Mouse (Mus musculus) left cerebral cortex, postnatal 25 days (tissue): ENCODE data around the gene Zfp750. TPM values are rescaled to one million over a fixed set of nuclear protein-coding genes. Genes with fewer than 3 reads are reported as not detected.

Experiments
- DNase-seq, 2 experiments: peaks; one replicate each; pipeline ENCODE4 v3.0.0; 2022; ENCODE audit warnings: low spot score in 2 of 2, mixed read lengths in 1 of 2
- intact Hi-C: fragments of 180-260 bp; cut with DNase I; formaldehyde crosslinking; loops from one replicate; pipeline ENCODE4 v1.15.1; 2025
- total RNA-seq, 2 experiments: library from RNA; stranded (reverse); gene quantifications; 2 replicates each; pipeline ENCODE4 v1.2.3; 2021

Gene Zfp750
- total RNA-seq, 2 experiments from 2014 or later = 0.14 TPM; not detected in 1

- intact Hi-C loops = no loop called here
- no peak for DNase-seq
These were observed 33.3 kb downstream of the Zfp750 start for GRCm38 (mm10) chr11:121485882-121486281.

- intact Hi-C loops = no loop called here
- DNase-seq = no peak
These were observed 38.0 kb downstream of the Zfp750 start for GRCm38 (mm10) chr11:121481129-121481528.

- no peak for DNase-seq
- intact Hi-C loops = loop anchor here (5.0 to 10.0 kb wide), 2 partner anchors 125 to 268 kb away; no protein-coding TSS in a partner anchor
These were observed 39.5 kb downstream of the Zfp750 start for GRCm38 (mm10) chr11:121479476-121480203.

GRCm38 (mm10) chr11:121475699-121476415 is 43.3 kb downstream of the Zfp750 start:
- intact Hi-C loops = loop anchor here (1.0 to 10.0 kb wide), 3 partner anchors 129 to 332 kb away; no protein-coding TSS in a partner anchor
- peak; percentile 70 for DNase-seq

GRCm38 (mm10) chr11:121474831-121475230 is 44.3 kb downstream of the Zfp750 start:
- intact Hi-C loops = loop anchor here (1.0 to 10.0 kb wide), 3 partner anchors 130 to 333 kb away; no protein-coding TSS in a partner anchor
- DNase-seq = no peak

- no peak for DNase-seq
- intact Hi-C loops = no loop called here
These were observed 51.7 kb downstream of the Zfp750 start for GRCm38 (mm10) chr11:121467408-121467807.

Other genes with a start within 250 kb of the Zfp750 start
- gene Wdr45b, start 164.9 kb downstream of the Zfp750 start, total RNA-seq = 10 to 100 TPM; 70.3 to 79.7 TPM
- 10 to 100 TPM; 46.1 to 58.1 TPM for gene Rab40b, start 131.1 kb downstream of the Zfp750 start, total RNA-seq
- gene Fn3krp, start 97.9 kb downstream of the Zfp750 start, total RNA-seq = 10 to 100 TPM; 42.9 to 47.3 TPM
- gene Fn3k, start 84.4 kb downstream of the Zfp750 start, total RNA-seq = 10 to 100 TPM; 49.0 to 54.1 TPM
- gene Tbcd, start 67.4 kb downstream of the Zfp750 start, total RNA-seq = 10 to 100 TPM; 39.0 to 39.8 TPM
- gene B3gntl1, start 153.8 kb upstream of the Zfp750 start, total RNA-seq = 1 to 10 TPM; 5.8 to 6.8 TPM
- gene Metrnl, start 182.2 kb upstream of the Zfp750 start, total RNA-seq = 10 to 100 TPM; 10.4 to 14.7 TPM